Mouse (Mus musculus): ENCODE results near the gene Gm44790. TPM values are rescaled to one million over a fixed set of nuclear protein-coding genes. Genes with fewer than 3 reads are reported as not detected.
"Not testable (repeated sequence)": the region's sequence is repeated elsewhere in the genome, so short reads cannot be mapped to it uniquely, and the experiment has no call there.

Gene Gm44790
- total RNA-seq, 2 experiments from 2014 or later = 2.7 TPM; not detected in 1

DNA sequence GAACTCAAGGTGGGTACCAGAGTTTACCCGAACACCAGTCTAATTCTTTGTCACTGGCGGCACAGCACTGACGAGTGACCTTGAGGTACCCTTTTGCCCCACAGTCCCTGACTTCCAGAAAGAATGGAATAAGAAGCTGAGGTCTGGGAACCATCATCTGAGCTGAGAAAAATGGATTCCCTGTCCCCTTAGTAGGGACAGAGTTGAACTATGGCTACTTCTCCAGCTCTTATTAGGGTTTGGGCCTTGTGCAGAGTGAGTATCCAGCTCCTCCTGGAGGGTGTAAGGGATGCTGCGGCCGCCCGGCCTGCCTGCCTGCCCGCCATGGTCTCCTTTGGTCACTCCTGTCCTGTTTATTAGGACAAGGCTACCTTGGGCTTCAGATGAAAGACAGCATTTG is 46.6 kb downstream of the Gm44790 start:
- DNase-seq (ENCODE audit: low spot score in 2 of 2) = no peak

- DNase-seq (ENCODE audit: low spot score in 2 of 2) = no peak
Observed at GRCm38 (mm10) chr6:86474072-86474471, 47.6 kb downstream of the Gm44790 start.

- DNase-seq (ENCODE audit: low spot score in 2 of 2) = no peak
Observed at GRCm38 (mm10) chr6:86474646-86475181, 48.3 kb downstream of the Gm44790 start.

DNA sequence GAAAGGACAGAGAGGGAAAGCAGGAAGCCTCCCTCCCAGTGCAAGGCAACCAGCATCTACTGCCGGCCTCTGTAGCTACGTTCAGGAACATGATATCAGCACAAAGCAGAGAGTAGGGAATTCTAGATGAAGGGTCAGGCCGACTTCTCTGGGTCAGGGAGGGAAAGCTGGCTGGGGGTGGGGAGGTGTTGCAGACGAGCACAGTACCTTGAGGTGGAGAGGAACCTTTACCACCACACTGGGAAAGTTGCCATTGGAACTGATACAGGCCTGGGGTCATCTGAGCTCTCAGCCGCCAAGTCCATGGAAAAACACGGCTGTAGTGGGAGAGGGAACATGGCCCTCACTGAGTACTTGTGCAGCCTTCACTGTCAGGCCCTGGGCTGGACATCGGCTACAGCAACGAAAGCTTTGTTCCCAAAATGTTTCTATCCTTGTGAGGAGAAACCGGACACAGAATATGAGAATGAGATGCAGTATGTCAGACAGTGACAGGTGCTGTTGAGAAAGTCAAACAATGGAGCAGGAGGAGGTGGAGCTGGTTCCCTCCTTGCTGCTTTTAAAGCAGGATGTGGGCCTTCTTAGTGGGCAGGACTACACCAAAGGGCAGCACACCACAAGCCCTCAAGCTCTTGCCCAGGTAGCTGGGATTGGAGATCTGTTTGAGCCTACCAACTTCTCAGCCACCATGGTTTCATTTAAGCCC is 49.2 kb downstream of the Gm44790 start:
- no peak for DNase-seq (ENCODE audit: low spot score in 2 of 2)

DNA sequence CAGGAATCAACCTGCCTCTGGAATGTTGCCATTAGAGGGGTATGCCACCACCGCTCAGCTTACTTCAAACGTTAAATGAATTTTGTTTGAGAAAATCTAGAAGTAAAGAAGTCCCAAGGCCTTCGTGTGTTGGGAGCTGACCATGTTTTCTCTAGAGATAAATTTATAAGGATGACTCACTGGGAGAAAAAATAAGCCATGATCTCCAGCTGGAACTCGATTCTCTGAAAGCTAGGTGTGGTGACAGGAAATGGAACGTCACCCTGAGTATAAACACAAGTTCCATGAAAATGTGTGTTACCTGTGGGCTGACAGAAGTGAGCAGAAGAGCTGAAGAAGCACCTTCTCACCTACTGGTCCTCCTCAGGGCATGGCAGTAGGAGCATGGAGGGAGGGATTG is 50.5 kb downstream of the Gm44790 start:
- no peak for DNase-seq (ENCODE audit: low spot score in 2 of 2)

DNA sequence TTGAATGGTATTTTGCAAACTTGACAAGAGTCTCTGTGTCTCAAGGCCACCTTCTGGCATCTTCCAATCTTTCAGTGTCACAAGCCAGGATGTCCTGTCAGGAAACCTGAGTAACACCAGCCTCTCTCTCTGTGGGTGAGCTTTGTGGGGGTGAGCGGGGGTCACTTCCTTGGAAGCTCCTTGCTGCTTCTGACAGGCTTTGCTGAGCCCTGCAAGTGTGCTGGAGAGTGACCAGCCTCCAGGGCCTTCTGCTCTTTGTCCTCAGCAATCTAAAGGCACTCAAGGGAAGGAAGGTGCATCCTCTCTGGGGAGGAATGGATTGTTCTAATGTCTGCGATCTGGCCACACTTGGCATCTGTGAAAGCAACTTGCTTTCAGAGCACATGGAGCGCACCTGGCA is 52.9 kb downstream of the Gm44790 start:
- DNase-seq (ENCODE audit: low spot score in 2 of 2) = no peak

GRCm38 (mm10) chr6:86479816-86480188 is 53.3 kb downstream of the Gm44790 start:
- no peak for DNase-seq (ENCODE audit: low spot score in 2 of 2)

DNA sequence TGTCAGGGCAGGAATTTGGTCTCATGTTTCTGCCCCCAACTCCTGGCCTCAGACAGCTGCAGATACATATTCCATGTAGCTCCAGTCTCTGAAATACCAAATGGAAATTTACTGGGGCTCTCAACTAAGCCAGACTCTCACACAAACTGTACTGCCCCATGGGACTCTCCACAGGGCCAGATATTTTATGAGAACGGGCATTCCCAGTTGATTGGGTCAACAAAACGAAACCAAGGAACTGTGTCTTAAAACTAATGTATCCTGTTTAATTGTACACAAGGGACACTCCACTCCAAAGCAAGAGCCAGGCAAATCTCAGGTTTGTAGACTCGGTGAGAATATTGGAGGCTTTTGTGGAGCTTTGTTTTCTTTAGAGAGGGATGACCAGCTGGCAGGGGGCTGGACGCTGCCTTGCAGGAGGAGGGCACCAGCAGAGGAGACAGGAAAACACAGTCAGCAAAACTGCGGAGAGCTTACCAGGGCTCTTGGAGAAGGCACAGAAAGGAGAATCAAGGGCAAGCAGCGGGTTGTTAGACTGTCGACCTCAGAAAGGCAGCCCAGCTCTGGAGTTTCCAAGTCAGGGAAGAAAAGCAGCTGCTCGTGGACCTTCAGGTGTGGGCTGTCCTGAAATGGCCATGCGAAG is 53.9 kb downstream of the Gm44790 start:
- DNase-seq (ENCODE audit: low spot score in 2 of 2) = peak; percentile 41 to 54

DNA sequence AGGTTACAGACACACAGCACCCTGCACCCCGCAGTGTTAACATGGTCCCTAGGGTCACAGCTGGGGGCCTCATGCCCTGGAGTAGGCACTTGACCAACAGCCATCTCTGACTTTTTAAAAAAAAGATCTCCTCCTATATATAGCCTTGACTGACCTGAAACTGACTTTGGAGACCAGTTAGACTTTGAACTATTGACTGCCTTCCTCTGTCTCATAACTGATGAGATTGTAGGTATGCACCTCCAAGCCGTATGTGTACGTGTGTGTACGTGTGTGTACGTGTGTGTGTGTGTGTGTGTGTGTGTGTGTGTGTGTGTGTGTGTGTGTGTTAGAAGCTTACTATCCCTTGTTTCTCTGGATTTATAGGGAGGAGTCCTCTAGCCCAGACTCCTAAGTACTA is 55.4 kb downstream of the Gm44790 start:
- no peak for DNase-seq (ENCODE audit: low spot score in 2 of 2)

GRCm38 (mm10) chr6:86485943-86486640 is 59.6 kb downstream of the Gm44790 start:
- no peak for DNase-seq (ENCODE audit: low spot score in 2 of 2)

DNA sequence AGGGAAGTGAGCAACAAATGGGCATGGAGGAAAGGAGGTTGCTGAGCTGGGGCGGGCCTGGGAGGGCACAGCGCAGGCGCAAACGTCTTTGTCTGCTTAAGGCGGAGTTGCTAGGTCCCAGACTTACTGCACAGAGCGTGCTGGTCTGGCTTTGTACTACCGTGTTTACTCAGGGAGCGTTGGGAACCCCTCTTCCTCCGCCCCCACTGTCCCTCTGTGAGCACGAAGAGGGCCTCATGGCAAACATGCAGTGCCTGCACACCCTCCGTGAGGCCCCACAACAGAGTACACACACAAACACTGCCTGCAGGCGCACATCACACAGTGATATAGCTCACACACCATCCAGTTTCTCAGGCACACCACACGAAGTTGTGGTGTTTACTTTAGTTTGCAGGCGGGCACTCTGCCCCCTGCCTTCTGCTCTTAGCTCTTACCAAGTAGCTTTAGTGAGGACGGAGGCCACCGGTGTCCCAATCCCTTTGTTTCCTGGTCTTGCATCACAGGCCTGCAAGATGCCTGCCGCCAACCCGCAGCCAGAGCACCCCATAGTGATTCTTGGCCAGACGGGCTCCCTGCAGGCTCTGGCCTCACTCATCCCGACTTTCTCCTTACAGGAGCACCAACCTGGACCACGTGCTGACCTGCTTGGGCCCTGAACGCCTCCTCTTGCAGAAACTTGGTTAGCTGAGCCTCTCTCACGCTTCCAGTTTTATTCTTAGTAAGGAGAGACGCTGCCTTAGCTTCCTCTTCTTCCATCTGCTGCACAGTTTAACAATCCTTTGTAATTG is 61.1 kb downstream of the Gm44790 start:
- DNase-seq (ENCODE audit: low spot score in 2 of 2) = peak; percentile 76

- no peak for DNase-seq (ENCODE audit: low spot score in 2 of 2)
Observed at GRCm38 (mm10) chr6:86488149-86488485, 61.7 kb downstream of the Gm44790 start.

DNA sequence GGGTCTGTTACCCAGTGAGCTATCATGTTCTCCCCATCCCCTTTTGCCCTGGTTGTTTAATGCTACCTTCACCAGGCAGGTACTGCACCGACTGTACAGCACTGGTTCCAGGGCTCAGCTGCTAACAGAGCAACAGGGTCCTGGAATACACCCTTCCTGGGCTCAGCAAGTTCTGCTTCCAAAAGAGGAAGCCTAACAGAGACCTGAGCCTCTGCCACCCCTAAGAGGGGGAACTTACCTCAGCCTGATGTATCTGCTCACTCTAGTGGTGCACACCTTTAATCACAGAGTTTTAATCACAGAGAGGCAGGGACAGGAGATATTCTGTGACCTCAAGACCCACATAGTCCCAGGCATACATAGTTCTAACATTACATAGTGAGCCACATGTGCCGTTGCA is 63.5 kb downstream of the Gm44790 start:
- DNase-seq (ENCODE audit: low spot score in 2 of 2) = no peak

GRCm38 (mm10) chr6:86490413-86490812 is 64.0 kb downstream of the Gm44790 start:
- DNase-seq (ENCODE audit: low spot score in 2 of 2) = not testable (repeated sequence)

- no peak for DNase-seq (ENCODE audit: low spot score in 2 of 2)
Observed at GRCm38 (mm10) chr6:86493469-86494263, 67.2 kb downstream of the Gm44790 start.

GRCm38 (mm10) chr6:86494767-86495166 is 68.3 kb downstream of the Gm44790 start:
- DNase-seq (ENCODE audit: low spot score in 2 of 2) = no peak
